Mouse (Mus musculus) brain, embryonic 14.5 days (tissue): ENCODE measurements around the gene Bmp3. TPM values are rescaled to one million over a fixed set of nuclear protein-coding genes. Genes with fewer than 3 reads are reported as not detected.
A peak's percentile ranks its signal among the peaks of the same experiment; 100 is the strongest.

Experiments
- DNase-seq: peaks from one replicate; pipeline ENCODE4 v3.0.0-alpha.2; 2011; ENCODE audit warnings: low read depth
- CTCF ChIP-seq: fragments of 200-500 bp; IDR thresholded peaks from 2 replicates; pipeline ENCODE4 v1.5.1; 2012; ENCODE audit warnings: inconsistent platforms, mild to moderate bottlenecking, moderate library complexity, borderline replicate concordance; ENCODE audit not compliant: insufficient read depth, insufficient read length; ENCODE audit errors: extremely low read depth
- POLR2A ChIP-seq: fragments of 200-500 bp; IDR thresholded peaks from 2 replicates; pipeline ENCODE4 v1.6.1; 2012; ENCODE audit warnings: mild to moderate bottlenecking, inconsistent platforms, borderline replicate concordance; ENCODE audit not compliant: poor library complexity, insufficient read depth, insufficient read length, severe bottlenecking; ENCODE audit errors: extremely low read depth
- polyA plus RNA-seq: library from polyadenylated mRNA; depleted of rRNA; stranded (reverse); fragments of >200 nt; gene quantifications from 2 replicates; pipeline ENCODE4 v1.2.3, GENCODE M21; 2012; rRNA removed

The Bmp3 gene
- polyA plus RNA-seq, 1 experiment = 1.9 TPM

GRCm38 (mm10) chr5:98856356-98856755 lies 2.1 kb downstream of the Bmp3 start:
- TF ChIP-seq CTCF (no peak), POLR2A (no peak)
- no peak for DNase-seq

DNA sequence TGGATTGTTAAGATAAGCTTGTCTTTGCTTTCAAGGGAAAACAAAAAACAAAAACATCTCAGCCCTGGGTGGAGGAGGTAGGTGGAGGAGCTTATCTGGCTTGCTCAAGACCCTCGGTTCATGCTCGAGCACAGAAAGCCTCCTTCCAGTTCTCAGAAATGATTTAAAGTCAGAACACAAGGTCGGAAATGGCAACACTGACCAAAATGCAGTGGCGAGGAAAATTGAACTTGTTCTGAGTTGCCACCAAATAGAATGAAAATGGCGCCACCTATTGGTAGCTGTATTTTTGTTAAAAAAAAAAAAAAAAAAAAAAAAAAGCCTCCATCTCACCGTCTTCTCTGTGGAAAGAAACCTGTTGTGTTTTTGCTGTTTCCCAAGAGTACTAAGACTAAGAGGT lies 9.7 kb downstream of the Bmp3 start:
- TF ChIP-seq POLR2A (no peak), CTCF (peak; percentile 19; the same call in 1 of the 2 replicates)
- peak; percentile 87 for DNase-seq

DNA sequence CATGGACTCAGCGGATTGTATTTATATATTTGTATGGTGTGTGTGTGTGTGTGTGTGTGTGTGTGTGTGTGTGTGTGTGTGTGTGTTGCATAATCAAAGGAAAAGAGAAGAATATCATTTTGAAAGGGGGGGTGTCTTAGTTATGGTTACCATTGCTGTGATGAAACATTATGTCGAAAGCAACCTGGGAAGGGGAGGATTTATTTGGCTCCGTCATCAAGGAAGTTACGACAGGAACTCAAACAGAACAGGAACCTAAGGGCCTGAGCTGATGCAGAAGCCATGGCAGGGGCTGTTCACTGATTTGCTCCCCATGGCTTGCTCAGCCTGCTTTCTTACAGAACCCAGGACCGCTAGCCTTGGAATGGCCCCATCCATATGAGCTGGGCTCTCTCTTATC lies 10.9 kb downstream of the Bmp3 start:
- TF ChIP-seq POLR2A (no peak), CTCF (no peak)
- DNase-seq = no peak

- TF ChIP-seq POLR2A (no peak), CTCF (no peak)
- DNase-seq = no peak
Measured at GRCm38 (mm10) chr5:98876056-98876455, 21.8 kb downstream of the Bmp3 start.

GRCm38 (mm10) chr5:98878891-98879290 lies 24.7 kb downstream of the Bmp3 start:
- peak; percentile 72; the same call in 1 of the 2 replicates for TF ChIP-seq CTCF
- no peak for TF ChIP-seq POLR2A

DNA sequence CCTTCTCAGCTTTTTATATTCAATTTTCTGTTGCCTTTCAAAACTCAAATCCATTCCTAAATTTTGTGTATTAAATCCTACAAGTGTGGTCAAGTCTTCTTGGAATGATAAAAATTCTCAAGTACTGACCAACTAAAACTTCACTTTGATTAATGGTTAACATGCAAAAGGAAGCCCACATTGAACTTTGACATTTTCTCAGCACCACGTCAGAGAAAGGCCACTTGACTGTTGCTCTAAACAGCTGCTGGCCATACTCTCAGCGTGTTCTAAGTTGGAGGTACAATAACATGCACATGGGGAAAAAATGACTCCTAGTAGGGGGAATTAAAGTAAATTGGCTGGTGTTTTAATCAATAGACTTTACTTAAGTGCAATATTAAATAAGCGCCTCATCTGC lies 27.9 kb downstream of the Bmp3 start:
- no peak for TF ChIP-seq POLR2A
- no peak for TF ChIP-seq CTCF
- DNase-seq = no peak

More at GRCm38 (mm10) chr5:98878891-98879290, 24.7 kb downstream of the Bmp3 start:
- DNase-seq = peak; percentile 79

DNA sequence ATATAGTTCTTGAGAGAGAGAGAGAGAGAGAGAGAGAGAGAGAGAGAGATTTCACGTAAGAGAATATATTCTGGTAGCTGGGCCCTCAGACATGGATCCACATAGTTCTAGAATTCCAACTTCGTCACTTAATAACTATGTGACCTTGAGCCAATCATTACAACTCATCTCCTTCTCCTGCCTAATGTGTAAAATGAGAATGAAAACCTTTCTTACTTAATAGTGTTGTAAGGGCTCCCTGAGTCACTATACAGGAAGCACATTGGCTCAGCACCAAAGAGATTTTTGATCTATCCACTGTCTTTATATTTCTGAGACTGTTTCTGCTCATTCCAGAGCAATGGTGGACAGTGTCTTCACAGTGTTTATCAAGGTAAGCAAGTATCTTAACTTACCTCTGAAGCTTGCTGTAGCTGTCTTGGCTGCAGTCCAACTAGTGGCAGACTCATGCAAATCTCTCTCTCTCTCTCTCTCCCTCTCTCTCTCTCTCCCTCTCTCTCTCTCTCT lies 36.4 kb downstream of the Bmp3 start:
- DNase-seq = peak; percentile 20
- no peak for TF ChIP-seq CTCF
- TF ChIP-seq POLR2A = no peak

DNA sequence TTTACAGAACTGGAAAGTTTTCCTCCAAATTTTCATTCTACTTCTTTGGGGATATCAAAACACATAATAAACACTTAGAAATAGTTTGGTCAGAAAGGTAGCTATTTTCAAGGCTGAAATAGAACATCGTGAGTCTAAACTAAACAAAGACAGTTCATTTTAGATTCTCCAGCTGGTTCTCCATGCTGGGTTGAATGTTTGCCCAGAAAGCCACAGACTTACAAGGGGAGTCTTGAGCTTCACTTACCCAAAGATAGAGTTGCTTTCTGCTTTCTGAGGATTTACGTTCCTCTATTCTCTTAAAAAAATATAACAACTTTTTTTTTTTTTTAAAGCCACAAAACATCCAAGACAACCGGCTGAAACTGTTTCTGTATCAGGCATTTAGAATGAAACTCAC lies 40.1 kb downstream of the Bmp3 start:
- no peak for DNase-seq
- no peak for TF ChIP-seq POLR2A

DNA sequence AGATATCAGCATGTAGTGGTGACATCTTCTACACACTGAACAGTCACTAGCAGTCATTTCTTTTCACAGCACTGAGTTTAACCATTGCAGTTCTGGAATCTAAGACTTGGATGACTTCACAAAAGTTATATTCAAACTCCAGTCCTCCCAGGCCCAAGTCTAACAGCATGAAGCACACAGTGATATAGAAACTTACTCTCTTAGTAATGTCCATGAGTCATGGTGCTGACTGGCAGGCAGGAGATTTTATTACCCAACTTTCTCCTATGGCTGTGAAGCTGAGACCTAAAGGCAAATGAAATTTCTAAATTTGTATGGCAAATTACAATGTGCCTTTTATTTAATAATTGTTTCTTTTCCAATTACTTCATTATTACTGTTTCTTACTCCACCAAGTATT lies 43.7 kb downstream of the Bmp3 start:
- DNase-seq = no peak
- TF ChIP-seq CTCF (no peak), POLR2A (no peak)

DNA sequence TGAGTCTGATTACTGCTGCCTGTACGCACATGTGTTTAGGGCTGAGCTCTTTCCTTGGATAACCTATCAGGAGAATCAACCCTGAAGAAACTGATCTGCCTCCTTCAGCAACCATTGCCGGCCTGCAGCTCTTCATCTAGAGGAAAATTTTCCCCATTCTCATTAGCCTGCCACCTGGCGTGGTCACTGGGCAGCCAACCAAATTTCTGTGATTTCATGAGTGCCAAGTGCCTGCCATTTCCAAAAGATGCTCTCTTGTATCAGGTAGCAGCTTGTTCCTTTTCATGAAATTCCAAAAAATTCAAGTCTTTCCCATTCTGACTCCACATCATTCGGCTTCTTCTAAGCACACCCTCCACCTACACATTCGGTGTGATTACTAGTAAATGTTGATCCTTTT lies 46.7 kb downstream of the Bmp3 start:
- DNase-seq = peak; percentile 54
- TF ChIP-seq POLR2A (no peak), CTCF (no peak)

- no peak for TF ChIP-seq POLR2A
- TF ChIP-seq CTCF = peak; percentile 49; the same call in 1 of the 2 replicates
- DNase-seq = peak; percentile 84
Measured at GRCm38 (mm10) chr5:98902339-98902738, 48.1 kb downstream of the Bmp3 start.

DNA sequence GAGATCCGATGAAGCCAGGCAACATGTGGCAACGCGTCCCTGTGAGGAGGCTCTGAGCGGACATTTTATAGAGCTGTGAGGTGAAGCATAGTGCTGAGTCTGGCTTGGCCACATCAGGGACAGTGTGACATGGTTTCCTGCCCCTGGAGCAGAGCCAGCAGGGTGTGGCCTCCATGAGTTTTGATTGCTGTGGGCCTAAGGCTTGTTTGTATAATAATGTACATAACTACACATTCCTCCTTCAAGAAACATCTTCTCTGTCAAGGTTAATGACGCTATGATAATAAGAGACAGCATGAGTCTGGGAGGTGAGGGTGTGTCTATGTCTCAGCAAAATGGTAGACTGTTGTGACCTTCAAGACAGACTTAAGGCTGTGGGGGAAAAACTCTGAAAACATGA lies 64.5 kb downstream of the Bmp3 start:
- no peak for TF ChIP-seq CTCF
- TF ChIP-seq POLR2A = no peak
- DNase-seq = no peak

- no peak for TF ChIP-seq POLR2A
- TF ChIP-seq CTCF = no peak
- DNase-seq = peak; percentile 71
Measured at GRCm38 (mm10) chr5:98921608-98922007, 67.4 kb downstream of the Bmp3 start.

DNA sequence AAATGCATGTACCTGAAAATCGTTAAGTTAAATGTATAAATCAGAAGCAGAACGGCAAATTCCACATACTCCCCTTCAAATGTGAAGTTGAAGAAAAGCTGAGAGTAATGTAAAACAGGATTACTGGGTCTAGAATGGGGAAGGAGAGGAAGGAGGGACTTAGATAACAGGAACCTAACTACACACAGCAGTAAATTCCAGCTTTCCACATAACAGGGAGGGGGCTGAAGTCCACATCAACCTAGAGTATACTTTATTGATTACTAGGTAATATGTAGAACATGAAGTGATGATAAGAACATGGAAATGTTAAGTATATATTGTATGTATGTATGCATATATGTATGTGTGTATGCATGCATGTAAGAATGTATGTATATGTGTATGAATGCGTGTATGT lies 68.7 kb downstream of the Bmp3 start:
- DNase-seq = no peak
- no peak for TF ChIP-seq POLR2A
- no peak for TF ChIP-seq CTCF

Other genes with a start within 250 kb of the Bmp3 start
- gene Prkg2, start 182.9 kb downstream of the Bmp3 start, polyA plus RNA-seq = 0.74 and 1.1 TPM in 2 replicates